Mouse (Mus musculus): Measurements from ENCODE around the gene Rpn1. TPM values are rescaled to one million over a fixed set of nuclear protein-coding genes. Genes with fewer than 3 reads are reported as not detected.
A peak's percentile ranks its signal among the peaks of the same experiment; 100 is the strongest.

Rpn1 gene
- polyA plus RNA-seq, 1 experiment from 2014 or later: 345 TPM

GRCm38 (mm10) chr6:88067722-88068121, 16.6 kb upstream of the Rpn1 start:
- ATAC-seq (ENCODE audit: insufficient number of reproducible peaks, insufficient read depth, low FRiP score, low TSS enrichment, low read depth): no peak
- H3K9ac ChIP-seq: no peak overlapping the region
- no peak overlapping the region for H3K4me2 ChIP-seq
- 49% methylated on average over 3 of the region's 3 CpGs for WGBS
- H3K27me3 ChIP-seq: no peaks in the 10 kb centered on the region
- no peaks in the 10 kb centered on the region for H3K4me1 ChIP-seq
- H3K27ac ChIP-seq: no peak overlapping the region
- H3K36me3 ChIP-seq: no peaks in the 10 kb centered on the region
- no peaks in the 10 kb centered on the region for H3K9me3 ChIP-seq
- no peak overlapping the region for H3K4me3 ChIP-seq

- Histone ChIP-seq H3K27me3 (no peaks in the 10 kb centered on the region), H3K4me1 (no peaks in the 10 kb centered on the region), H3K36me3 (no peaks in the 10 kb centered on the region), H3K9me3 (no peaks in the 10 kb centered on the region), H3K4me2 (no peak overlapping the region), H3K9ac (no peak overlapping the region), H3K4me3 (no peak overlapping the region), H3K27ac (no peak overlapping the region)
- ATAC-seq (ENCODE audit: insufficient number of reproducible peaks, insufficient read depth, low FRiP score, low TSS enrichment, low read depth): no peak
- 91% methylated on average over 1 of the region's 1 CpGs for WGBS
Measured at GRCm38 (mm10) chr6:88068739-88069138, 15.5 kb upstream of the Rpn1 start.

GRCm38 (mm10) chr6:88070468-88070867, 13.8 kb upstream of the Rpn1 start:
- no peak overlapping the region for H3K4me2 ChIP-seq
- no peaks in the 10 kb centered on the region for H3K36me3 ChIP-seq
- no peaks in the 10 kb centered on the region for H3K4me1 ChIP-seq
- H3K9me3 ChIP-seq: no peaks in the 10 kb centered on the region
- H3K9ac ChIP-seq: no peak overlapping the region
- ATAC-seq (ENCODE audit: insufficient number of reproducible peaks, insufficient read depth, low FRiP score, low TSS enrichment, low read depth): no peak
- H3K27me3 ChIP-seq: no peaks in the 10 kb centered on the region
- H3K4me3 ChIP-seq: no peak overlapping the region
- H3K27ac ChIP-seq: no peak overlapping the region
- 72% methylated on average over 6 of the region's 6 CpGs for WGBS

GRCm38 (mm10) chr6:88071216-88071615, 13.1 kb upstream of the Rpn1 start:
- H3K36me3 ChIP-seq: no peaks in the 10 kb centered on the region
- WGBS: 77% methylated on average over 5 of the region's 5 CpGs

GRCm38 (mm10) chr6:88074752-88075554, 9.3 kb upstream of the Rpn1 start:
- WGBS: 4% methylated on average over 32 of the region's 32 CpGs
- peak; percentile 93 for ATAC-seq (ENCODE audit: insufficient number of reproducible peaks, insufficient read depth, low FRiP score, low TSS enrichment, low read depth)

More at GRCm38 (mm10) chr6:88071216-88071615, 13.1 kb upstream of the Rpn1 start:
- Histone ChIP-seq H3K9me3 (no peaks in the 10 kb centered on the region), H3K27ac (no peak overlapping the region), H3K4me1 (no peaks in the 10 kb centered on the region), H3K4me3 (no peak overlapping the region), H3K9ac (no peak overlapping the region), H3K27me3 (no peaks in the 10 kb centered on the region), H3K4me2 (no peak overlapping the region)
- no peak for ATAC-seq (ENCODE audit: insufficient number of reproducible peaks, insufficient read depth, low FRiP score, low TSS enrichment, low read depth)

GRCm38 (mm10) chr6:88075960-88076517, 8.2 kb upstream of the Rpn1 start:
- ATAC-seq (ENCODE audit: insufficient number of reproducible peaks, insufficient read depth, low FRiP score, low TSS enrichment, low read depth): no peak
- Histone ChIP-seq H3K9ac (no peak overlapping the region), H3K9me3 (no peaks in the 10 kb centered on the region), H3K4me1 (no peaks in the 10 kb centered on the region), H3K36me3 (no peaks in the 10 kb centered on the region), H3K4me3 (no peak overlapping the region), H3K27me3 (peaks cover 27% of the 10 kb centered on the region), H3K4me2 (peak overlapping the region; percentile 71), H3K27ac (no peak overlapping the region)
- WGBS: 83% methylated on average over 1 of the region's 1 CpGs

More at GRCm38 (mm10) chr6:88074752-88075554, 9.3 kb upstream of the Rpn1 start:
- H3K9ac ChIP-seq: peak overlapping the region; percentile 72
- no peaks in the 10 kb centered on the region for H3K4me1 ChIP-seq
- peak overlapping the region; percentile 48 for H3K4me3 ChIP-seq
- H3K36me3 ChIP-seq: no peaks in the 10 kb centered on the region
- H3K9me3 ChIP-seq: no peaks in the 10 kb centered on the region
- peaks cover 18% of the 10 kb centered on the region for H3K27me3 ChIP-seq
- peak overlapping the region; percentile 71 for H3K4me2 ChIP-seq
- H3K27ac ChIP-seq: peak overlapping the region; percentile 88

GRCm38 (mm10) chr6:88083095-88083494, 1.2 kb upstream of the Rpn1 start:
- 85% methylated on average over 7 of the region's 7 CpGs for WGBS
- H3K27me3 ChIP-seq: peaks cover 26% of the 10 kb centered on the region
- H3K4me1 ChIP-seq: peaks cover 23% of the 10 kb centered on the region
- H3K36me3 ChIP-seq: no peaks in the 10 kb centered on the region
- no peak for ATAC-seq (ENCODE audit: insufficient number of reproducible peaks, insufficient read depth, low FRiP score, low TSS enrichment, low read depth)
- H3K4me3 ChIP-seq: no peak overlapping the region
- no peaks in the 10 kb centered on the region for H3K9me3 ChIP-seq
- no peak overlapping the region for H3K9ac ChIP-seq
- no peak overlapping the region for H3K27ac ChIP-seq
- H3K4me2 ChIP-seq: no peak overlapping the region

- H3K4me1 ChIP-seq: peaks cover 23% of the 10 kb centered on the region
- peak overlapping the region; percentile 56; the same call in 1 of the 2 replicates for H3K27ac ChIP-seq
- H3K4me3 ChIP-seq: peak overlapping the region; percentile 83
- peak overlapping the region; percentile 89 for H3K4me2 ChIP-seq
- peaks cover 23% of the 10 kb centered on the region for H3K27me3 ChIP-seq
- peaks cover 5% of the 10 kb centered on the region for H3K36me3 ChIP-seq
- no peak overlapping the region for H3K9ac ChIP-seq
- H3K9me3 ChIP-seq: no peaks in the 10 kb centered on the region
- no peak for ATAC-seq (ENCODE audit: insufficient number of reproducible peaks, insufficient read depth, low FRiP score, low TSS enrichment, low read depth)
- WGBS: 70% methylated on average over 3 of the region's 3 CpGs
Measured at GRCm38 (mm10) chr6:88083672-88084071, 610 bp upstream of the Rpn1 start.

- peaks cover 52% of the 10 kb centered on the region for H3K36me3 ChIP-seq
- WGBS: 80% methylated on average over 1 of the region's 1 CpGs
- no peak overlapping the region for H3K27ac ChIP-seq
- H3K9me3 ChIP-seq: no peaks in the 10 kb centered on the region
- H3K27me3 ChIP-seq: no peaks in the 10 kb centered on the region
- no peak overlapping the region for H3K4me3 ChIP-seq
- H3K9ac ChIP-seq: no peak overlapping the region
- ATAC-seq (ENCODE audit: insufficient number of reproducible peaks, insufficient read depth, low FRiP score, low TSS enrichment, low read depth): no peak
- no peak overlapping the region for H3K4me2 ChIP-seq
- H3K4me1 ChIP-seq: peaks cover 19% of the 10 kb centered on the region
Measured at GRCm38 (mm10) chr6:88088971-88089370, 4.7 kb downstream of the Rpn1 start.

GRCm38 (mm10) chr6:88095377-88095776, 11.1 kb downstream of the Rpn1 start:
- H3K4me3 ChIP-seq: no peak overlapping the region
- no peak overlapping the region for H3K27ac ChIP-seq
- peaks cover 97% of the 10 kb centered on the region for H3K36me3 ChIP-seq
- no peaks in the 10 kb centered on the region for H3K27me3 ChIP-seq
- no peak overlapping the region for H3K9ac ChIP-seq
- no peak for ATAC-seq (ENCODE audit: insufficient number of reproducible peaks, insufficient read depth, low FRiP score, low TSS enrichment, low read depth)
- no peaks in the 10 kb centered on the region for H3K9me3 ChIP-seq
- no peaks in the 10 kb centered on the region for H3K4me1 ChIP-seq
- WGBS: 87% methylated on average over 7 of the region's 7 CpGs
- H3K4me2 ChIP-seq: no peak overlapping the region

GRCm38 (mm10) chr6:88102096-88102495, 17.8 kb downstream of the Rpn1 start:
- peaks cover 13% of the 10 kb centered on the region for H3K4me1 ChIP-seq
- no peak for ATAC-seq (ENCODE audit: insufficient number of reproducible peaks, insufficient read depth, low FRiP score, low TSS enrichment, low read depth)
- H3K4me3 ChIP-seq: no peak overlapping the region
- H3K27me3 ChIP-seq: no peaks in the 10 kb centered on the region
- H3K27ac ChIP-seq: no peak overlapping the region
- no peak overlapping the region for H3K4me2 ChIP-seq
- WGBS: 89% methylated on average over 6 of the region's 6 CpGs
- H3K36me3 ChIP-seq: peaks cover 77% of the 10 kb centered on the region
- H3K9ac ChIP-seq: no peak overlapping the region
- H3K9me3 ChIP-seq: no peaks in the 10 kb centered on the region
